Mouse (Mus musculus) forebrain, embryonic 16.5 days (tissue): ENCODE data around the gene Syt13. TPM values are rescaled to one million over a fixed set of nuclear protein-coding genes. Genes with fewer than 3 reads are reported as not detected.

Source experiments
- ATAC-seq: fragments of 200-750 bp; cut with Nextera tagmentation; 2 replicates; pipeline ENCODE4 v1.8.0; 2017; ENCODE audit warnings: mild to moderate bottlenecking, moderate library complexity
- H3K27ac ChIP-seq: fragments of 300-500 bp; sonication (generic); 2 replicates; pipeline ENCODE4 v1.5.1; 2014; ENCODE audit warnings: low read length, control low read depth
- H3K27me3 ChIP-seq: fragments of 300-500 bp; sonication (generic); replicated peaks from 2 replicates; pipeline ENCODE4 v1.6.1; 2014; ENCODE audit warnings: low read length; ENCODE audit not compliant: control insufficient read depth, insufficient read depth
- H3K36me3 ChIP-seq: fragments of 300-500 bp; sonication (generic); 2 replicates; pipeline ENCODE4 v1.6.1; 2014; ENCODE audit not compliant: control insufficient read depth, insufficient read depth
- H3K4me1 ChIP-seq: fragments of 300-500 bp; sonication (generic); replicated peaks from 2 replicates; pipeline ENCODE4 v1.6.1; 2014; ENCODE audit warnings: low read length; ENCODE audit not compliant: control insufficient read depth, insufficient read depth
- H3K4me2 ChIP-seq: fragments of 300-500 bp; sonication (generic); 2 replicates; pipeline ENCODE4 v1.6.1; 2014; ENCODE audit warnings: mild to moderate bottlenecking, low read length, control low read depth
- H3K4me3 ChIP-seq: fragments of 300-500 bp; sonication (generic); replicated peaks from 2 replicates; pipeline ENCODE4 v1.5.1; 2014; ENCODE audit warnings: mild to moderate bottlenecking, low read length, control low read depth
- H3K9ac ChIP-seq: fragments of 300-500 bp; sonication (generic); replicated peaks from 2 replicates; pipeline ENCODE4 v1.6.1; 2014; ENCODE audit warnings: low read depth, low read length, control low read depth
- H3K9me3 ChIP-seq: fragments of 300-500 bp; sonication (generic); 2 replicates; pipeline ENCODE4 v1.6.1; 2016; ENCODE audit warnings: low read length; ENCODE audit not compliant: control insufficient read depth
- WGBS: fragments of 180-500 bp; shearing (Covaris S2); extraction: QIAGEN DNeasy Blood & Tissue Kit; methylation state at CpG from one replicate; pipeline ENCODE4 v1.1.7; 2014; 5-methylcytosine and 5-hydroxymethylcytosine counted together
- polyA plus RNA-seq: library from polyadenylated mRNA; unstranded; fragments of >200 nt; fragmentation: Nextera tagmentation; extraction: Ambion mirVana; gene quantifications from 2 replicates; pipeline ENCODE4 v1.2.1, GENCODE M21; 2015

The Syt13 gene
- polyA plus RNA-seq, 1 experiment from 2014 or later: 24.0 TPM

DNA sequence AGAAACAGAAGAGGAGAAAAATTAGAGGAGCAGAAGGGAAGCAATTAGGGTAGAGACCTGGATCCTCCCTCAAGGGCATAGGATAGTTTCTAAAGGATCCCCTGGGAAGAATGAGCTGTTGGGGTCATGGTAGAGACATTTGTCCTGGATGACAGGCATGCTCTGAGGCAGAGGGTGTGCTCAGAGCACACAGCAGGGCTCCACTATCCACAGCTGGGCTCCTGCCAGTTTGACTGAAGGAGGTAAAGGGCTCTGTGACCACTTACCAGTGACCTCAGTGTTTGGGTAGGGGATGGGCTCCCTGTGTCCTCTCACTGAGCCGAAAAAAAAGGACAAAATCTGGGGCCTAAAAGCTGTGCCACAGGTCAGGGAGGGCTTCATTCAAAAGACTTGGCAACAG, 34.6 kb downstream of the Syt13 start:
- no peaks in the 10 kb centered on the region for H3K36me3 ChIP-seq
- no peak overlapping the region for H3K27ac ChIP-seq
- H3K4me1 ChIP-seq: peaks cover 6% of the 10 kb centered on the region
- no peak overlapping the region for H3K4me3 ChIP-seq
- H3K9ac ChIP-seq: no peak overlapping the region
- no peaks in the 10 kb centered on the region for H3K9me3 ChIP-seq
- 43% methylated on average over 1 of the region's 1 CpGs for WGBS
- H3K4me2 ChIP-seq: no peak overlapping the region
- H3K27me3 ChIP-seq: no peaks in the 10 kb centered on the region
- ATAC-seq: no peak

DNA sequence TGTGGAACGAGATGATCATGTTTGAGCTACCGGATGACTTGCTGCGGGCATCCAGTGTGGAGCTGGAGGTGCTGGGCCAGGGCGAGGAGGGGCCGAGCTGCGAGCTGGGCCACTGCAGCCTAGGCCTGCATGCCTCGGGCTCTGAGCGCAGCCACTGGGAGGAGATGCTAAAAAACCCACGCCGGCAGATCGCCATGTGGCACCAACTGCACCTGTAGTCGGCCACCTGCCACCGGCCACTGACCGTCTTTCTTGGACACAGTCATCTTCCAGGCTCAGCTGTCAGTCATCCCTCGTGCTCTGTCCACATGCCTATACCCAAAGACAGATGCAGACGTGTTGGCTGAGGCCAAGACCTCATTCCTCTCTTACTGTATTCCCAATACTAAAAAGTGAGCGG, 38.6 kb downstream of the Syt13 start:
- no peak overlapping the region for H3K4me2 ChIP-seq
- no peak for ATAC-seq
- H3K27ac ChIP-seq: no peak overlapping the region
- H3K27me3 ChIP-seq: no peaks in the 10 kb centered on the region
- no peak overlapping the region for H3K4me3 ChIP-seq
- H3K4me1 ChIP-seq: peaks cover under 1% of the 10 kb centered on the region; the same call in 1 of the 2 replicates
- WGBS: 90% methylated on average over 17 of the region's 17 CpGs
- no peak overlapping the region for H3K9ac ChIP-seq
- H3K36me3 ChIP-seq: no peaks in the 10 kb centered on the region
- H3K9me3 ChIP-seq: no peaks in the 10 kb centered on the region

DNA sequence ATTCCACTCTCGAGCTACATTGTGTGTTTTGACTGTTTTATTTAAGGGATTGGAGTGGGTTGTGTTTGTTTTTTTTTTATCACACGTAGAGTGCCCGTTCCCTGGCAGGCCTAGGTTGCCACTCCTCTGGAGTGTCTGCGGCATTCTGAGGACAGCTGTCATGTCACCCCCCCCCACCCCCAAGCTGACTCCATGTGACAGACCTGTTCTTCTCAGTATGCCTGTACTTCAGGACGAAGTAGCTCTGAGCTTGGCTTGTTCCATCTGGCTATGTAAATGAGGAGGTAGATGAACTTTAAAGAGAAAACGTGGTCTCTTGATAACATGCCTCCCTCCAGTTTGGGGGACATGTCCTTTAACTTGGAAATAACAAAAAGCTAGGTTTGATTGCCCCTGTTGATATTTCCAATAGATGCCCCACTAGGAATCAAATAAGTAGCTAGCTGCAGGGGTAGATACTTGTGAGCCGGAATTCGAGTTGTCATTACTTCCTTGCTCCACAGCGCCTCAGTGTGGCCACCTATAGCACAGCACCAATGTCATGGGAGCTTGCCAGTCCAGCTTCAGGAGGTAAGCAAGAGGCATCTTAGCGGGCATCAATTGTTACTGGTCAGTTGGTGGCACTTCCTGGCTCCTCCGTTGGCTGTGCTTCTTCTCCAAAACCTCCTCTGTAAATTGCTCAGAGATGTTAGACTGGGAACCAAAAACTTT, 39.7 kb downstream of the Syt13 start:
- H3K27ac ChIP-seq: no peak overlapping the region
- no peaks in the 10 kb centered on the region for H3K9me3 ChIP-seq
- WGBS: 29% methylated on average over 11 of the region's 11 CpGs
- H3K4me1 ChIP-seq: no peaks in the 10 kb centered on the region
- H3K4me2 ChIP-seq: no peak overlapping the region
- H3K36me3 ChIP-seq: no peaks in the 10 kb centered on the region
- no peak overlapping the region for H3K9ac ChIP-seq
- no peaks in the 10 kb centered on the region for H3K27me3 ChIP-seq
- no peak overlapping the region for H3K4me3 ChIP-seq
- no peak for ATAC-seq

DNA sequence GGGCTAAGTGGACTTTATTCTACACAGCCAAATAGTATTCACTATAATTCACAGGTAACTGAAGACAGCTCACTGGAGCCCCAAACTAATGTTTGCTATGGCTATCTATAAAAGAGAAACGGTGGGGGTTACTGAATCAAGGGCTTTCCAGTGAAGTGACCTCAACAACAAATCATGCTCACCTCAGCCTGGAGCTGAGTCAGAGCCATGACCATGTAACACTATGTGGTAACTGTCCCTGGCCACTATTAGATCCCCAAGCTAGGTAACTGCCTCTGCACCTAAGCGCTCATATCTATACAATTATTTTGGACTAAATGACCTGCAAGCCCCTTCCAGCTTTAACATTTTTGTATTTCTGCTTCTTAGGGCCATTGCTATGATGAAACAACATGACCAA, 42.0 kb downstream of the Syt13 start:
- WGBS: 90% methylated on average over 2 of the region's 2 CpGs
- H3K9me3 ChIP-seq: no peaks in the 10 kb centered on the region
- H3K27me3 ChIP-seq: no peaks in the 10 kb centered on the region

DNA sequence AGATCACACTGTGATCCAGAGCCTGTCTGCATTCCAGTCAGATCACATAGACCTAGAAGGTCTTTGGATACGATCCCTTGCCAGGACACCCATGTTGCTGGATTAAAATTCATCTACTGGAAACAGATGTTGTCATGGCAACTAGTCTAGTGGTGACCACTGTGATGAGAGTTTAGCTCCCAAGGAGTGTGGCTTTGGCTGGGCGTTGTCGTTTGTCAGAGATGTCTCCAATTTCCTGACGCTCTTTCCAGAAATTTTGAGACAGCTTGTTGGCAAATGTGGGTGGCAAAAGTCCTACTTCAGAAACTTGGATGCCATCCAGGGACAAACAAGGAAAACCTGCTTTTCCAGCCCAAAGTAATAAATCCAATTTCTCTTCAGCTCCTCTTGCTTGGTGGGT, 43.7 kb downstream of the Syt13 start:
- WGBS: 44% methylated on average over 4 of the region's 4 CpGs
- H3K4me3 ChIP-seq: no peak overlapping the region
- H3K9ac ChIP-seq: no peak overlapping the region
- no peaks in the 10 kb centered on the region for H3K4me1 ChIP-seq
- H3K9me3 ChIP-seq: no peaks in the 10 kb centered on the region
- no peaks in the 10 kb centered on the region for H3K36me3 ChIP-seq
- no peaks in the 10 kb centered on the region for H3K27me3 ChIP-seq
- no peak overlapping the region for H3K27ac ChIP-seq
- no peak overlapping the region for H3K4me2 ChIP-seq
- ATAC-seq: no peak

More for the DNA sequence above, 42.0 kb downstream of the Syt13 start:
- no peak for ATAC-seq
- Histone ChIP-seq H3K27ac (no peak overlapping the region), H3K4me1 (no peaks in the 10 kb centered on the region), H3K4me2 (no peak overlapping the region), H3K9ac (no peak overlapping the region), H3K4me3 (no peak overlapping the region), H3K36me3 (no peaks in the 10 kb centered on the region)

DNA sequence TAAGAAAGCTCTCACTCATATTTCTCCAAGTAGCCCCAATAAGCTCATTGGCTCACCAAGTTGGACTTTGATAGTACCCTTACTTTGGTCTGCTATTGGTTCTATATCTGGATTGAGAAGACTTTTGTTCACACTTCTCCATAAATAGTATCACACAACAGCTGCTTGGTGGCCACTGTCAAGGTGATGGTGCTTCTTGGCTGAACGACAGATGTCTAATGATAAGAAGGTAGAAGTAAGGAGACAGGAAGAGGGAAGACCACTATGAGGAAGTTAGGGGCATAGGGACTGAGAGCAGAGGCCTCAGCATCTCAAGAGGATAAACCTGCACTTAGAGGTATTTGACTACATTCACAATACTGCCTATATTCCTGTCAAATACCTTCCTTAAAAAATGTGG, 49.4 kb downstream of the Syt13 start:
- H3K9ac ChIP-seq: no peak overlapping the region
- H3K4me3 ChIP-seq: no peak overlapping the region
- H3K27ac ChIP-seq: no peak overlapping the region
- H3K27me3 ChIP-seq: no peaks in the 10 kb centered on the region
- no peaks in the 10 kb centered on the region for H3K36me3 ChIP-seq
- ATAC-seq: no peak
- H3K9me3 ChIP-seq: no peaks in the 10 kb centered on the region
- no peak overlapping the region for H3K4me2 ChIP-seq
- peaks cover 6% of the 10 kb centered on the region for H3K4me1 ChIP-seq
- WGBS: 95% methylated on average over 1 of the region's 1 CpGs

DNA sequence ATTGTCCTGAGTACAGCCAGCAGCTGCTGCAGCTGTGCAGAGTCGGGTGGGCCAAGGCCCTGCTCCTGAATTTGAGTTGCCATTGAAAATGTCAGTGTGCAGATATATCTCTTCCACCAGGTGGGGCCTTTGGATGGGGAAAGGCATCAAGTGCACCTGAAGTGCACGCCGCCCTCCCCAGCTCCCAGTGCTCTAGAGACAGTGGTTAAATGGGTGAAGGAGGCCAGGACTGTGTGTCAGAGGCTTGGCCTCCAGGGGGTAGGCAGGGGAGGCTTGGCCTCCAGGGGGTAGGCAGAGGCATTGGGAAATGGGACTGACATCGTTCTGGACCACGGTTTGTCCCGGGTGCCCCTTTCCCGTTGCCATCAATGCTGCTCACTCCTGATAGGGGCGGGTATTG, 51.4 kb downstream of the Syt13 start:
- 56% methylated on average over 8 of the region's 8 CpGs for WGBS
- Histone ChIP-seq H3K4me2 (no peak overlapping the region), H3K9me3 (no peaks in the 10 kb centered on the region), H3K36me3 (no peaks in the 10 kb centered on the region), H3K9ac (no peak overlapping the region), H3K4me1 (peaks cover 6% of the 10 kb centered on the region), H3K27ac (no peak overlapping the region), H3K27me3 (no peaks in the 10 kb centered on the region), H3K4me3 (no peak overlapping the region)
- ATAC-seq: no peak

DNA sequence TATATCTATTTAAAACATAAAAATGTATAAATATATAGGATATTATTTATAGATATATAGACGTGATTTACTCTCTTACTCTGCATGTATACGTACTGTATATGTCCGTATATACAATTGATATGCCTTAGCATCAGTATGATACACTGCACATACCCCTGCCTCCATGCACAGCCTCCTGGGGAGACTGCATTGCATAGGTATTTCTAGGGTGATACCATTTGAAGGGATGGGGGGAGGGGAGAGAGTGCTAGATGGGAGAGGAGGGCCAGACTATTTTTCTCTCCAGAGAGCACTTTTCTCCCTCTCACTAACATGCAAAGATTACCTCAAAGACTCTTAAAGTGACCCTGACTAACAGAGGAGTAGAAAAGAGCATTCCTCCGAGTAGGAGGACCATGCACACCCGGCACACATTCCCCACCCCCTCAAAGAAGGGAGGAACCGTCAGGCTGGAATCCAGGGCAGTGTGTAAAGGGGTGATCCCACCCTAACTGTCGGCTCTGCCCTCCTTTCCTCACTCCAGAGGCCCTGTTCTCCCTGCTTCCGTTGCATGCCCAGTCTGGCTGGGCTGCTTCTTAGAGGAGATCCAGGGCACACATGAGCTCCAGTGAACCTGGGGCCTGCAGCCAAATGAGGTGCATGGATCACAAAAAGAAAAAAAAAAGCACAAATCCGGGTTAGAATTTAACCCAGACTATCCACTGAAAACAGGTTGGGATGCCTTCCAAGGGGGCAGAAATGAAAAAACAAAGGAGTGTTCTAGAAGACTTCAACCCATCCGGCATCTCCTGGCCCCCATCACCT, 52.3 kb downstream of the Syt13 start:
- Histone ChIP-seq H3K36me3 (no peaks in the 10 kb centered on the region; the same call in 1 of the 2 replicates), H3K4me1 (peaks cover 6% of the 10 kb centered on the region), H3K27ac (no peak overlapping the region), H3K27me3 (no peaks in the 10 kb centered on the region), H3K4me3 (no peak overlapping the region), H3K4me2 (no peak overlapping the region), H3K9ac (no peak overlapping the region), H3K9me3 (no peaks in the 10 kb centered on the region)
- ATAC-seq: peak; percentile 57
- WGBS: 27% methylated on average over 10 of the region's 10 CpGs

DNA sequence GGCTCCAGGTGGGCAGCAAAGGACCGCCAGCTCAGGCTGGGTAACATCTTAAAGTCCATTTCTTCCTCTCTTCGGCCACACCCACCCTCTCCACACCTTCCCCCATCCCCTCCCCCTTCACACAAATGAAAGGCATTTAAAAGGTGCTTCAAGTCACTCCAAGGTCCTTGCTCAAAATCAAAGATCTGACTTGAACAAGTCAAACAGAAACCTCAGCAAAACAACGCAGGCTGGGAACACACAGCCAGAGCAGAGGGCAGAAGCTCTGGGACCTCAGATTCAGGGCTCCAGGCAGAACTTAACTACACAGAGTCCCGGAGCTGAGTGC, 52.9 kb downstream of the Syt13 start:
- H3K4me3 ChIP-seq: no peak overlapping the region
- H3K9me3 ChIP-seq: no peaks in the 10 kb centered on the region
- 48% methylated on average over 4 of the region's 4 CpGs for WGBS
- no peaks in the 10 kb centered on the region for H3K27me3 ChIP-seq
- H3K27ac ChIP-seq: no peak overlapping the region
- no peak overlapping the region for H3K9ac ChIP-seq
- no peak for ATAC-seq
- H3K36me3 ChIP-seq: peaks cover 5% of the 10 kb centered on the region
- H3K4me1 ChIP-seq: peaks cover 6% of the 10 kb centered on the region
- H3K4me2 ChIP-seq: no peak overlapping the region
